Mouse (Mus musculus): Measurements from ENCODE around the gene Pyroxd2. TPM values are rescaled to one million over a fixed set of nuclear protein-coding genes. Genes with fewer than 3 reads are reported as not detected.
"Not testable (repeated sequence)": the region's sequence is repeated elsewhere in the genome, so short reads cannot be mapped to it uniquely, and the experiment has no call there.

The Pyroxd2 gene
- polyA plus RNA-seq, 1 experiment from 2014 or later: 1.7 TPM

DNA sequence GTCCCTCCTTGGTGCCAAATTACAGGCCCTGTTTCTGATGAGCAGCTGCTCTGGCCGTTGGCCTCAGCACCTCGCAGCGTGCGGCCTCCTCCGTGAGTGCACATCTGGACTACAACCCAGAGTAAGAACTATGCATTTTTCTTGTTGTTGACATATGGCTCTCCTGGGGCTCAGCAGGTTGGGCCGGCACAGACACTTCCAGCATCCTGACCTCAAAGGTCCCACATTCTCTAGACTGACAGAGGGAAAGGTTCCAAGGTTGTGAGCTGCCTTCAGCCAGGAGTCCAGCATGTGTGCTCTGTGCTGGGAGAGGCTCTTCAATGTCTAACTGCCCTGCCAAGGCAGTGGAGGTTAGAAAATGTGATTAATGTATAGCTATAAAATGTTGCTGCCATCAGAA is 55.2 kb downstream of the Pyroxd2 start:
- Histone ChIP-seq H3K4me3 (ENCODE audit: low read depth, low read length) (no peak overlapping the region), H3K9me3 (replicated peaks; ENCODE audit: control insufficient read depth, low read length) (no peaks in the 10 kb centered on the region), H3K36me3 (ENCODE audit: control insufficient read depth, insufficient read depth, low read length) (no peaks in the 10 kb centered on the region), H3K4me1 (ENCODE audit: control insufficient read depth, insufficient read depth, low read length) (no peaks in the 10 kb centered on the region), H3K9ac (ENCODE audit: low read length) (no peak overlapping the region), H3K27me3 (replicated peaks; ENCODE audit: control insufficient read depth, insufficient read depth, low read length) (no peaks in the 10 kb centered on the region), H3K4me2 (ENCODE audit: low read length) (no peak overlapping the region), H3K27ac (ENCODE audit: low read depth, low read length) (no peak overlapping the region)
- ATAC-seq (no peak), DNase-seq (ENCODE audit: low spot score) (no peak)
- WGBS: 87% methylated on average over 6 of the region's 6 CpGs

GRCm38 (mm10) chr19:42690256-42690655 is 62.3 kb downstream of the Pyroxd2 start:
- Histone ChIP-seq H3K4me1 (ENCODE audit: control insufficient read depth, insufficient read depth, low read length) (no peaks in the 10 kb centered on the region), H3K9me3 (replicated peaks; ENCODE audit: control insufficient read depth, low read length) (no peaks in the 10 kb centered on the region), H3K27ac (ENCODE audit: low read depth, low read length) (no peak overlapping the region), H3K27me3 (replicated peaks; ENCODE audit: control insufficient read depth, insufficient read depth, low read length) (no peaks in the 10 kb centered on the region), H3K4me3 (ENCODE audit: low read depth, low read length) (no peak overlapping the region), H3K36me3 (ENCODE audit: control insufficient read depth, insufficient read depth, low read length) (no peaks in the 10 kb centered on the region), H3K9ac (ENCODE audit: low read length) (no peak overlapping the region), H3K4me2 (ENCODE audit: low read length) (no peak overlapping the region)
- 96% methylated on average over 1 of the region's 1 CpGs for WGBS
- ATAC-seq (no peak), DNase-seq (ENCODE audit: low spot score) (no peak)

DNA sequence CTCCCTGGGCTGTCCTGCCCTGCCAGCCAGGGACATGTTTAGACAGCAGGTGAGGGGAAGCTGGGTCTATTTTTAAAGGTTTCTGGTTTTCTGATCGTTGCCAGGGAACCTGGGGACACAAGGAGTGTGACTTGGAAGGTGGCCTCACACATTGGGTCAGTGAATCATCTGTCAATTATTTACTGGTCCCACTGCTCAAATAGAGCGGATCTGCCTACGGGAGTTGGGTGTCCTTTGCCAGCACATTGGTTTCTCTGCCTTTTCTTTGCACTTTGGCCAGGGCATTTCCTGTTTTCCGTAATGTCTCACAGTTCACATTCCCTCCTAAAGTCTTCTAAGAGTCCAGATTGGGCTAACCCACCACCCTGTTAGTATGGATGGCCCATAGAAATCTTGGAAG is 62.8 kb downstream of the Pyroxd2 start:
- Histone ChIP-seq H3K36me3 (ENCODE audit: control insufficient read depth, insufficient read depth, low read length) (no peaks in the 10 kb centered on the region), H3K9ac (ENCODE audit: low read length) (no peak overlapping the region), H3K27ac (ENCODE audit: low read depth, low read length) (no peak overlapping the region), H3K4me3 (ENCODE audit: low read depth, low read length) (no peak overlapping the region), H3K9me3 (replicated peaks; ENCODE audit: control insufficient read depth, low read length) (no peaks in the 10 kb centered on the region), H3K4me2 (ENCODE audit: low read length) (no peak overlapping the region), H3K27me3 (replicated peaks; ENCODE audit: control insufficient read depth, insufficient read depth, low read length) (no peaks in the 10 kb centered on the region), H3K4me1 (ENCODE audit: control insufficient read depth, insufficient read depth, low read length) (no peaks in the 10 kb centered on the region)
- DNase-seq (ENCODE audit: low spot score) (no peak), ATAC-seq (no peak)
- 83% methylated on average over 4 of the region's 4 CpGs for WGBS

DNA sequence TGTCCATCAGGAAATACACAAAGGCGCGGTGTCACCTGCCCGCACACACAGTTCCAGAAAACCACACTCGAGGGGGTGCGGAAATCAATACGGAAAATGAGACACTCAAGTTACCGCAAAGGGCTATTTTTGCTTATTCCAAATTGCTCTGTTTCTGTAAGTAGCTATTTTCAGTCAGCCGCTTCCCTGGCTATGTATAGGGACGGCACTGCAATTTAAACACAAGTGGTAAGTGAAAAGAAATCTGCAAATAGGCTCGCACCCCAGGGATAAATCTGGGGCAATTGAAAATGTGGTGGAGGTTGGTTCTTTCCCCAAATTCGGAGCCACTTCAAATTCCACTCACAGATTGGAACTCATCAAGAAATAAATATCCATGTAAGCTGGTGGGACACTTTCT is 63.3 kb downstream of the Pyroxd2 start:
- no peak overlapping the region for H3K4me3 ChIP-seq (ENCODE audit: low read depth, low read length)
- no peak for DNase-seq (ENCODE audit: low spot score)
- H3K36me3 ChIP-seq (ENCODE audit: control insufficient read depth, insufficient read depth, low read length): no peaks in the 10 kb centered on the region
- H3K27me3 ChIP-seq (replicated peaks; ENCODE audit: control insufficient read depth, insufficient read depth, low read length): no peaks in the 10 kb centered on the region
- no peak for ATAC-seq
- 87% methylated on average over 11 of the region's 11 CpGs for WGBS
- no peaks in the 10 kb centered on the region for H3K4me1 ChIP-seq (ENCODE audit: control insufficient read depth, insufficient read depth, low read length)
- H3K27ac ChIP-seq (ENCODE audit: low read depth, low read length): no peak overlapping the region
- no peaks in the 10 kb centered on the region for H3K9me3 ChIP-seq (replicated peaks; ENCODE audit: control insufficient read depth, low read length)
- H3K4me2 ChIP-seq (ENCODE audit: low read length): no peak overlapping the region
- H3K9ac ChIP-seq (ENCODE audit: low read length): no peak overlapping the region

DNA sequence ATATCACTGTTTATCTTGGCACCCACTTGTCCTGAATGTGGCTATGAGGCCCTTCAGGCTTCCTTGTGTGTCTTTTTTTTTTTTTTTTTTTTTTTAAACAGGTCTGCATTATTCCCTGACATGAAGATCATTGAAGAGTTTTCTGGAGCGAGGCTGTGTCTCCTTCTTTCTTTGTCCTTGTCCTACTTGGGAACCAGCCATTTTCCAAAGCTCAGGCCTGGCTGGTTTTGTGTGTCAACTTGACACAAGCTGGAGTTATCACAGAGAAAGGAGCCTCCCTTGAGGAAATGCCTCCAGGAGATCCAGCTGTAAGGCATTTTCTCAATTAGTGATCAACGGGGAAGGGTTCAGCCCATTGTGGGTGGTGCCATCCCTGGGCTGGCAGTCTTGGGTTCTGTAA is 69.8 kb downstream of the Pyroxd2 start:
- H3K9me3 ChIP-seq (replicated peaks; ENCODE audit: control insufficient read depth, low read length); H3K9ac ChIP-seq (ENCODE audit: low read length); H3K4me2 ChIP-seq (ENCODE audit: low read length); H3K27ac ChIP-seq (ENCODE audit: low read depth, low read length); DNase-seq (ENCODE audit: low spot score); H3K36me3 ChIP-seq (ENCODE audit: control insufficient read depth, insufficient read depth, low read length); H3K4me1 ChIP-seq (ENCODE audit: control insufficient read depth, insufficient read depth, low read length); H3K27me3 ChIP-seq (replicated peaks; ENCODE audit: control insufficient read depth, insufficient read depth, low read length); ATAC-seq; H3K4me3 ChIP-seq (ENCODE audit: low read depth, low read length): not testable (repeated sequence)
- WGBS: 67% methylated on average over 2 of the region's 2 CpGs

- Histone ChIP-seq H3K4me1 (ENCODE audit: control insufficient read depth, insufficient read depth, low read length) (peaks cover 9% of the 10 kb centered on the region), H3K9ac (ENCODE audit: low read length) (no peak overlapping the region), H3K27ac (ENCODE audit: low read depth, low read length) (no peak overlapping the region), H3K4me2 (ENCODE audit: low read length) (no peak overlapping the region), H3K36me3 (ENCODE audit: control insufficient read depth, insufficient read depth, low read length) (no peaks in the 10 kb centered on the region), H3K4me3 (ENCODE audit: low read depth, low read length) (no peak overlapping the region), H3K27me3 (replicated peaks; ENCODE audit: control insufficient read depth, insufficient read depth, low read length) (no peaks in the 10 kb centered on the region), H3K9me3 (replicated peaks; ENCODE audit: control insufficient read depth, low read length) (no peaks in the 10 kb centered on the region)
- WGBS: 79% methylated on average over 10 of the region's 10 CpGs
- ATAC-seq: no peak
- no peak for DNase-seq (ENCODE audit: low spot score)
These were observed 74.4 kb downstream of the Pyroxd2 start for GRCm38 (mm10) chr19:42678191-42678590.

GRCm38 (mm10) chr19:42677452-42677851 is 75.1 kb downstream of the Pyroxd2 start:
- H3K4me2 ChIP-seq (ENCODE audit: low read length): no peak overlapping the region
- H3K9ac ChIP-seq (ENCODE audit: low read length): no peak overlapping the region

DNA sequence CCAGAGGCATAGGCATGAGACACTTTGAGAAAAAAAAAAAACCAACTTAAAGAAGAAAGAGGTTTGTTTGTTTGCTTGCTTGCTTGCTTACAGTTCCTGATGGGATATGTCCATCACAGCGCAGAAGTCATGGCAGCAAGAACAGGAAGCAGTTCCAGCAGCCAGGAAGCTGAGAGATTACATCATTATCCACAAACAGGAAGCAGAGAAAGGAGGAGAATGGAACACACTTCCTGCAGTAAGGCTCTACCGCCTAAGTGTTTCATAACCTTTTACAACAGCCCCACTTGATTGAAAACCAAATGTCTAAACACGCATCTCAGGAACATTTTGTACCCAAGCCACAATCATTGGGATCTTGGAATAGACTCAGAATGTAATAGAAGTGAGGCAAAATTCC is 75.6 kb downstream of the Pyroxd2 start:
- Histone ChIP-seq H3K4me1 (ENCODE audit: control insufficient read depth, insufficient read depth, low read length) (peaks cover 12% of the 10 kb centered on the region), H3K36me3 (ENCODE audit: control insufficient read depth, insufficient read depth, low read length) (no peaks in the 10 kb centered on the region), H3K27me3 (replicated peaks; ENCODE audit: control insufficient read depth, insufficient read depth, low read length) (no peaks in the 10 kb centered on the region), H3K4me2 (ENCODE audit: low read length) (no peak overlapping the region), H3K9me3 (replicated peaks; ENCODE audit: control insufficient read depth, low read length) (no peaks in the 10 kb centered on the region), H3K27ac (ENCODE audit: low read depth, low read length) (no peak overlapping the region), H3K9ac (ENCODE audit: low read length) (no peak overlapping the region), H3K4me3 (ENCODE audit: low read depth, low read length) (no peak overlapping the region)
- WGBS: 94% methylated on average over 3 of the region's 3 CpGs
- no peak for ATAC-seq
- DNase-seq (ENCODE audit: low spot score): no peak

More at GRCm38 (mm10) chr19:42677452-42677851, 75.1 kb downstream of the Pyroxd2 start:
- H3K27ac ChIP-seq (ENCODE audit: low read depth, low read length): no peak overlapping the region
- no peak overlapping the region for H3K4me3 ChIP-seq (ENCODE audit: low read depth, low read length)
- no peaks in the 10 kb centered on the region for H3K9me3 ChIP-seq (replicated peaks; ENCODE audit: control insufficient read depth, low read length)
- ATAC-seq: no peak
- no peak for DNase-seq (ENCODE audit: low spot score)
- no peaks in the 10 kb centered on the region for H3K36me3 ChIP-seq (ENCODE audit: control insufficient read depth, insufficient read depth, low read length)
- H3K27me3 ChIP-seq (replicated peaks; ENCODE audit: control insufficient read depth, insufficient read depth, low read length): no peaks in the 10 kb centered on the region
- 98% methylated on average over 3 of the region's 3 CpGs for WGBS
- peaks cover 9% of the 10 kb centered on the region for H3K4me1 ChIP-seq (ENCODE audit: control insufficient read depth, insufficient read depth, low read length)
